Mouse (Mus musculus): ENCODE data around the gene Brd4.
"Not testable (repeated sequence)": the region's sequence is repeated elsewhere in the genome, so short reads cannot be mapped to it uniquely, and the experiment has no call there.

The Brd4 gene

DNA sequence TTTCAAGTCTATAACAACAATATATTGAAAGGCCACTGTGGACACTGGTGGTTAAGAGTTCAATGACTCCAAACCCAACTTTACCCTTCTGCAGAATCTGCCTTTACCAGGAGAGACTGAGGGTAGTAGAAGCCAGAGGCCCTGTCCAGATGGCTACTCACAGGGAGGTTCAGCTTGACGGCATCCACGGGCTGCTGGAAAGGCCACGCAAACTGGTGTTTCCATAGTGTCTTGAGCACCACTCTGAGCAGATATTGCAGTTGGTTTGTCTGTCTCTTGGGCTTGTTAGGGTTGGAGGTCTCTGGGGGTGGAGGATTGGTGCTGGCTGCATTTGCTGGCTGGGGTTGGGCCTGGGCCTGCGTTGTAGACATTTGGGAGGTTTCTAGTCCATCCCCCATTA lies 55.3 kb downstream of the Brd4 start:
- no peak for DNase-seq (ENCODE audit: low spot score)

DNA sequence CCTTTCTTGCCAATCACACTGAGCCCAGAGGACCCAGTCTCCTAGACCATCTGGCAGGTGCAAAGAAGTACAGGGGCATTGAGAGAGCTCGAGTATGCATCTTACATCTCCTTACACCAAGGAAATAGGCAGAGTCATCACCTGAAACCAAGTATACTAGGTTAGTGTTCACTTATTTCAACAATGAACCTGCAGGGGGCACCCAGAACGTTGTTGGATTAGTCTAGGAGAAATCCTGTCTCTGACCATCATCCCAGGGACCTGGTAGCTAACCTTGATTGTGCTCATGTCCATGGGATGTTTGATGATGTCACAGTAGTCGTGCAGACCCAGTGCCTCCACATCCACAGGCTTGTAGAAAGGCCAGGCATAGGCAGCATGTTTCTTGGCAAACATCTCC lies 63.6 kb downstream of the Brd4 start:
- DNase-seq (ENCODE audit: low spot score): no peak

- not testable (repeated sequence) for DNase-seq (ENCODE audit: low spot score)
Observed at GRCm38 (mm10) chr17:32215587-32215986, 68.9 kb downstream of the Brd4 start.

GRCm38 (mm10) chr17:32211554-32211953 lies 73.0 kb downstream of the Brd4 start:
- DNase-seq (ENCODE audit: low spot score): not testable (repeated sequence)

DNA sequence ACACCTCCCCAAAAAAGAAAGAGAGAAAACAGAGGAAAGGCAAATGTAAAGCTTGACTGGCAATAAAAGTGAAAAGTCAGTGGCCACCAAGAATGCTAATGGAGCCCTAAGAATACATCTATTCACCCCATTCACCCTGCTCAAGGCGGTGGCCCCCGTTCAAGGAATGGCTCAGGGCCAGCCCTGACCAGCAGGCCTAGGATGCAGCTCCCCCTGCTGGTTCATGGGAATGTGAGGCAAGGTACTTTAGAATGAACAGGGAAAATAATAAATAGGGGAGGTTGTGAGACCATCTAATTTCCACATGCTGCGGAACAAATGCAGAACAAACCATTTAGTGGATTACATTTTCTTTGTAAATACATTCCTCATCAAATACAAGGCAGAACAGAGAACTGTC lies 74.8 kb downstream of the Brd4 start:
- DNase-seq (ENCODE audit: low spot score): peak; percentile 71

- DNase-seq (ENCODE audit: low spot score): peak; percentile 55
Observed at GRCm38 (mm10) chr17:32209144-32209543, 75.4 kb downstream of the Brd4 start.

- DNase-seq (ENCODE audit: low spot score): peak; percentile 29
Observed at GRCm38 (mm10) chr17:32207586-32208245, 76.8 kb downstream of the Brd4 start.

DNA sequence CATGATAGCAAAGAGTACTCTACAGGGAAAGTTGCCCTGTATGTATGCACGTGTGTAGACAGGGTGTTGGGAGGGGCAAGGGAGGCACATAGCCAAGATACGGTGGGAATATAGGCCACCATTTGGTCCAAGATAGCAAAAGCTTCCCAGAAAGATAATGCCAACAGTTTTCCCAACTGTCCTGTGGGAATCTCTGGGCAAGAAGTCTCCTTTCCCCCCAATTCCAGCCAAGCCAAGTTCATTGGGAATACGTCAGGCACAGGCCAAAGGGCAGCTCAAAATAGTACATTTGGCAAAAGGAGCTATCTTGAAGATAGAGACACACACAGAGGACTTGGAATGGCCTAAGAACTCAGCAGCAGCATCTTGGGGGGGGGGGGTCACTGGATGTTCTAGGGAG lies 79.2 kb downstream of the Brd4 start:
- no peak for DNase-seq (ENCODE audit: low spot score)

GRCm38 (mm10) chr17:32202972-32203371 lies 81.5 kb downstream of the Brd4 start:
- DNase-seq (ENCODE audit: low spot score): no peak

DNA sequence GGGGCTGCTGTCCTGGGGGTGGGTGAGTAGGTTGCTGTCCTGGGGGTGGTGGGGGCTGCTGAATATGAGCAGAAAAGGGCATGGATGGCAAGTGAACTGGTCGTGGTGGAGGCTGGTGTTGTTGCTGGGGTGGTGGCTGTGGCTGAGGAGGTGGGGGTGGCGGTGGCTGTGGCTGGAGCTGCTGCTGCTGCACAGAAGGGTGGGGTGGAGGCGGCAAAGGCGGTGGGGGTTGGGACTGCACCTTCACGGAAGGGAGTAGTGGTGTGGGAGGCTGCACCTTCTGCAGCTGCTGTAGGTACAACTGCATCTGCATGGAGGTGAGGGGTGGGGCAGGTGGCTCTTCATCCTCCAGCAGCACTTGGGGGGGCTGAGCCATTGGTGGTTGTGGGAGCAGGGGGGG lies 83.4 kb downstream of the Brd4 start:
- DNase-seq (ENCODE audit: low spot score): no peak

- no peak for DNase-seq (ENCODE audit: low spot score)
Observed at GRCm38 (mm10) chr17:32199796-32200195, 84.7 kb downstream of the Brd4 start.

GRCm38 (mm10) chr17:32197156-32197555 lies 87.4 kb downstream of the Brd4 start:
- no peak for DNase-seq (ENCODE audit: low spot score)

GRCm38 (mm10) chr17:32195725-32196124 lies 88.8 kb downstream of the Brd4 start:
- no peak for DNase-seq (ENCODE audit: low spot score)

- no peak for DNase-seq (ENCODE audit: low spot score)
Observed at GRCm38 (mm10) chr17:32193010-32193409, 91.5 kb downstream of the Brd4 start.

GRCm38 (mm10) chr17:32189850-32190249 lies 94.7 kb downstream of the Brd4 start:
- no peak for DNase-seq (ENCODE audit: low spot score)

DNA sequence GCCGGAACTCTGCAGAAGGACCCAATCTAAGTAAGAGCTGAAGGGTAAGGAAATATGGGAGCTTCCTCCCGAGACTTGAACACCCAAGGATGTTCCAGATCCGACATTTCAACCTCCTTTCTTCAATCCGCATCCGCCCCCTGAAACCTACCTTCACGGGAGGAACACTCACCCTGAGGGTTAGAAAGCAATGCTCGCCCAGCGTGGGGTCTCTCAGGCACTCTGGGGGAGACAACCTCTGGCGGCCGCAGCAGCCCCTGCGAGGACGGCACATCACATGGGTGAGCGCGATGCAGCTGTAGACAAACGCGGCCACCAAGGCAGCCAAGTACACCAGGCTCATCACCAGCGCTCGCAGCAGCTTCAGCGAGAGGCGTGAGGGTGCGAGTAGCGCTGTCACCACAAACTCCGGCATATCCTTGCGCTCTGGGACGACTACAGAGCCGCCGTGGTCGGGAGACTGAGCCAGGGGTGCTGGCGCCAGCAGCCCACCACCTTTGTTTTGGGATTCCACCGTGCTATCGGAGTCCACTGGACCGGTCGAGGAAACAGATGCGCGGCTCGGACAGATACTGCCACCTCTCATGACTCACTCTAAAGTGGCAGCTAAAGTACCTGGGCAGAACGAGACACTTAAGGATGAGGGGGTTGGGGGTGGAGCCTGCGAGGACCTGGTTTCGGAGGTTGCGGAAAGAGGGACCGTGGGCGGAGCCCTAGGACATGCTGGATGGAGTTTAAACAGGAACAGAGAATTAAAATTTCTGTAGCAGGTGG lies 95.5 kb downstream of the Brd4 start, which contains the start of gene Ephx3:
TSS of gene Ephx3 (minus strand) at position 687 of the 774 bp plus-strand sequence.
- no peak for DNase-seq (ENCODE audit: low spot score)

- no peak for DNase-seq (ENCODE audit: low spot score)
Observed at GRCm38 (mm10) chr17:32183017-32183416, 101.5 kb downstream of the Brd4 start.

DNA sequence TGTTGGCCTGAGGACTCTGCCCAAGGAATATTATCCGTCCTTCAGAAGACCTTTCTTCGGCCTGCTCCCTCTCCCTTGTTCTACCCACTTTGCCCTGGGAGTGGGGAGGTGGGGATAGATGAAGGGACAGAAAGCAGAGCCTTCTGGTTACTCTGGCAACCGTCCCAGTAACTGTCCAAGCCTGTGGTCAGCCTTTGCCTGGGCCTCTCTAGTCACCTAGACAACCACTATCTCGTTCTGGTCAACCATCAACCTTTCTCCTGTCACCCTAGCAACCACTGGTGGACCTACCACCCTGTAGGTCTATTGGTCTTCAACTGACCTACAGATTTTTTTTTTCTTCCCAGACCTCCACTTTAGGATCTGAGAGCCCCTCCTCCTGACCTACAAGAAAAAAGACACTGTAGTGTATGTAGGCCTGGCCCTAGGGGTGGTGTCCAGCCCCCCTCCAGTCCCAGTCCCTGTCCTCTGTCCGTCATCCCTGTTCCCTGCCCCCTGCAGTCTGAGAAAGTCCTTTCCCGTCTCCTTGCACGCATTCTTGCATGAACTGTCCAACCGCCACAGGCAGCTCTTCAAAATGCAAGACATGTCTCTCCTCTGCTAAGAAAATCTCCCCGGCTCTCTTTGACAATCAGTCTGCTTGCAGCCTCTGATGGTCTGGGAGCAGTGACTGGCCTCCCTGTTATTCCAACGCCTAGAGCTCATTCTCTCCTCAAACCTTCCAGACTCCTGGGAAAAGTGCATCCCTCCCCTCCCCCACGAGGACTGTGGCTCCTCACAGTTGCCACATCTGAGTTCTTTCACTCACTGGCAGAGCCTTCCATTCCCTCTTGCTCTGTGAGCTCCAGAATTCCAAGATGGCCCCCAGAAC lies 104.7 kb downstream of the Brd4 start:
- no peak for DNase-seq (ENCODE audit: low spot score)

- DNase-seq (ENCODE audit: low spot score): no peak
Observed at GRCm38 (mm10) chr17:32176919-32177318, 107.6 kb downstream of the Brd4 start.

DNA sequence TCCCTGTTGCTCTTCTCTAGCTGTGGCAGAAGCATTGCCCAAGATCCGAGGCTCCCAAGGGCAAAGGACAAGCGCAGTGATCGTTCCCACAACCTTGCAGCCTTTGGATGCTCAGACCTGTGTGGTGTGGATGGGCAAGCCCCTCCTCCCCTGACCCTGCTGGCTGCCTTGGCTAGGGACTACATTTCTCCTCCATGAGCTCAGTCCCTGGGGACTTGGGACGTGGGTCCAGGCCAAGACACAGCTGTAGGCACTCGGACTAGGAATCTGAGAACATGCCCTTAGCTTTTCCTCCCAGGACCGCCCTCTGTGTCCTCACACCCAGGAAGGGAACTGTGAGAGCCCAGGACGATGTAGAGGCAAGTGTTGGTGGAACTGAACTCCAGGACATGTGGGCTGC lies 111.4 kb downstream of the Brd4 start:
- no peak for DNase-seq (ENCODE audit: low spot score)

DNA sequence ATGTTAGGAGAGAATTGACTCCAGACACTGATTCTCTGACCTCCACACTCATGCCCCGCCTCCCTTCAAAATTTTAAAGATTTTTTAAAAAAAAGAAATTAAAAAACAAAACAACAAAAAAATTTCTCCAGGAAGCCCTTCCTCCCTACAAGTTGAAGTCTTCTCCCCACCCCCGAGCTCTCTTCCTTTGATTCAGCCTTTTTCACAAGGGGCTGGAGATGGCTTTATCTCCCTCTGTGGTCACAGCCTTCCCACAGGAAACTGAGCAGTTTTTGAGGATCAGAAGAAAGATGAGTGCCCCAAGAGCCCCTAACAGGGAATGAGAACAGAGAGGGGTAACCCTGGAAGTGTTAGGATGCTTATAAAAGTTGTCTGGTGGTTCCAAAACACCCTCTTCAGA lies 112.0 kb downstream of the Brd4 start:
- DNase-seq (ENCODE audit: low spot score): no peak

- DNase-seq (ENCODE audit: low spot score): peak; percentile 35
Observed at GRCm38 (mm10) chr17:32169518-32170225, 114.8 kb downstream of the Brd4 start.
